Mouse (Mus musculus): ENCODE data around the gene Eif4e2. TPM values are rescaled to one million over a fixed set of nuclear protein-coding genes. Genes with fewer than 3 reads are reported as not detected.
A peak's percentile ranks its signal among the peaks of the same experiment; 100 is the strongest.

The Eif4e2 gene
- total RNA-seq, 2 experiments from 2014 or later, result 82.9 to 137 TPM

GRCm38 (mm10) chr1:87200811-87201210 is 12.9 kb upstream of the Eif4e2 start:
- ATAC-seq (replicated peaks; ENCODE audit: poor library complexity, severe bottlenecking), result no peak

- ATAC-seq (replicated peaks; ENCODE audit: poor library complexity, severe bottlenecking), result no peak
These were observed 11.9 kb upstream of the Eif4e2 start for GRCm38 (mm10) chr1:87201848-87202247.

- no peak for ATAC-seq (replicated peaks; ENCODE audit: poor library complexity, severe bottlenecking)
These were observed 9.9 kb upstream of the Eif4e2 start for GRCm38 (mm10) chr1:87203779-87204178.

- ATAC-seq (replicated peaks; ENCODE audit: poor library complexity, severe bottlenecking), result no peak
These were observed 9.2 kb upstream of the Eif4e2 start, which contains the start of gene Chrng for GRCm38 (mm10) chr1:87204465-87204864. Chrng (plus strand) TSS chr1:87204657.

GRCm38 (mm10) chr1:87205038-87205437 is 8.7 kb upstream of the Eif4e2 start:
- no peak for ATAC-seq (replicated peaks; ENCODE audit: poor library complexity, severe bottlenecking)

- no peak for ATAC-seq (replicated peaks; ENCODE audit: poor library complexity, severe bottlenecking)
These were observed 8.2 kb upstream of the Eif4e2 start for GRCm38 (mm10) chr1:87205502-87205901.

GRCm38 (mm10) chr1:87206339-87206738 is 7.4 kb upstream of the Eif4e2 start:
- ATAC-seq (replicated peaks; ENCODE audit: poor library complexity, severe bottlenecking), result peak; percentile 45

- ATAC-seq (replicated peaks; ENCODE audit: poor library complexity, severe bottlenecking), result no peak
These were observed 2.3 kb upstream of the Eif4e2 start for GRCm38 (mm10) chr1:87211431-87211830.

GRCm38 (mm10) chr1:87214748-87215147 is 1.0 kb downstream of the Eif4e2 start:
- no peak for ATAC-seq (replicated peaks; ENCODE audit: poor library complexity, severe bottlenecking)

- ATAC-seq (replicated peaks; ENCODE audit: poor library complexity, severe bottlenecking), result no peak
These were observed 4.2 kb downstream of the Eif4e2 start for GRCm38 (mm10) chr1:87217938-87218337.

- no peak for ATAC-seq (replicated peaks; ENCODE audit: poor library complexity, severe bottlenecking)
These were observed 12.0 kb downstream of the Eif4e2 start for GRCm38 (mm10) chr1:87225739-87226138.

GRCm38 (mm10) chr1:87226409-87227159 is 12.9 kb downstream of the Eif4e2 start:
- ATAC-seq (replicated peaks; ENCODE audit: poor library complexity, severe bottlenecking), result no peak

- ATAC-seq (replicated peaks; ENCODE audit: poor library complexity, severe bottlenecking), result no peak
These were observed 13.4 kb downstream of the Eif4e2 start for GRCm38 (mm10) chr1:87227160-87227550.

GRCm38 (mm10) chr1:87230606-87231005 is 16.9 kb downstream of the Eif4e2 start:
- no peak for ATAC-seq (replicated peaks; ENCODE audit: poor library complexity, severe bottlenecking)

GRCm38 (mm10) chr1:87232197-87232596 is 18.5 kb downstream of the Eif4e2 start:
- no peak for ATAC-seq (replicated peaks; ENCODE audit: poor library complexity, severe bottlenecking)

GRCm38 (mm10) chr1:87239056-87239455 is 25.3 kb downstream of the Eif4e2 start:
- no peak for ATAC-seq (replicated peaks; ENCODE audit: poor library complexity, severe bottlenecking)

- no peak for ATAC-seq (replicated peaks; ENCODE audit: poor library complexity, severe bottlenecking)
These were observed 29.3 kb downstream of the Eif4e2 start for GRCm38 (mm10) chr1:87243021-87243420.

- no peak for ATAC-seq (replicated peaks; ENCODE audit: poor library complexity, severe bottlenecking)
These were observed 31.7 kb downstream of the Eif4e2 start for GRCm38 (mm10) chr1:87245430-87245829.

- peak; percentile 97 for ATAC-seq (replicated peaks; ENCODE audit: poor library complexity, severe bottlenecking)
These were observed 32.5 kb downstream of the Eif4e2 start for GRCm38 (mm10) chr1:87245929-87246815.

- no peak for ATAC-seq (replicated peaks; ENCODE audit: poor library complexity, severe bottlenecking)
These were observed 38.4 kb downstream of the Eif4e2 start for GRCm38 (mm10) chr1:87252040-87252609.

- ATAC-seq (replicated peaks; ENCODE audit: poor library complexity, severe bottlenecking), result no peak
These were observed 41.5 kb downstream of the Eif4e2 start for GRCm38 (mm10) chr1:87255173-87255572.
